14 mouse cellular contexts compared by ENCODE assay signal in the genomic region with DNA sequence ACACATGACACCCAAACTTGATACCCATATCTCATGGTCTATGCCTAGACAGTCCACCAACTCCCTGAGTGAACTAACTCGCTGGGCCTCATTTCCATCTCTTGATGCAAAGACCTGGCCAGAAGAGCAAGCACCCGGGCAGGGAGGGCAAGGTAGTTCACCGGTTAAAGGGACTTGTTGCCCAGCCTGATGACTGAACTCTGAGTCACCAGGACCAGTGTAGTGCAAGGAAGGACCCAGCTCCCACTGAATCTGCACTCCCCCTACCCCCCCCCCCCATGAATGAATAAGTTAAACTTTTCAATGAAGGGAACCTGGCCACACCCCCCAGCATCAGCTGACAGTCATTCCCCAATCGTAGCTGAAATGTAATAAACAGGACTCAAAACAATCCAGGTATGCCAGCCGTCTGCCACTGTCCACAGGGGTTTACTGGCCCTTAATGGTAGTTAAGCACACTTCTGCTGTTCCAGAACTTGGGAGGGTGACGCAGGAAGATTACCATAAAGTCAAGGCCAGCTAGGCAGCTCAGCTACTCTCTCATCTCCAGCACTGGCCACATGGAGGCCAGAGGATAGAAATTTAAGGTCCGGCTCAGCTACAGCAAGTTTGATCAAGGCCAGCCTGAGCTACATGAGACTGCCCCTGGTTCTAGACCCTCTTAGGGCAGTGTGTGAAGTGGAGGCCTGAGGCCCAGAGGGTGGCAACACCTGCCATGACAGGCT. TPM values are rescaled to one million over a fixed set of nuclear protein-coding genes. Genes with fewer than 3 reads are reported as not detected.
DNase-seq lines count a peak whose midpoint lies in the region; ATAC-seq and TF ChIP-seq lines count a peak whose summit lies in the region.
"Had no signal": no experiment of that assay in that cellular context is flagged by ENCODE, and none has a peak within 500 bp of the region (broad histone marks: within the 10 kb centered on the region; RNA-seq: fewer than 3 reads in every experiment).

No protein-coding gene starts in this region.

- H3K4me2 ChIP-seq in hindbrain, postnatal 0 days (ENCODE audit: low read depth, low read length) = peak overlapping the region; percentile 99
- H3K4me2 ChIP-seq in neural tube, embryonic 15.5 days = peak overlapping the region; percentile 98
- H3K4me2 ChIP-seq: liver, embryonic 15.5 days had no signal

- no peak overlapping the region for H3K27ac ChIP-seq in testis, adult 2 months (ENCODE audit: control insufficient read depth, insufficient read depth, low read depth, low read length)
- no peak overlapping the region for H3K27ac ChIP-seq in hindbrain, postnatal 0 days
- no peak overlapping the region for H3K27ac ChIP-seq in neural tube, embryonic 15.5 days (replicated peaks)
- H3K27ac ChIP-seq: liver, embryonic 15.5 days had no signal

- TF ChIP-seq POLR2A in testis, adult 2 months (IDR thresholded peaks at IDR 0.05; ENCODE audit: control insufficient read depth, low read depth, low read length) = no peak

- WGBS in hindbrain, postnatal 0 days = 81% methylated on average over 7 of the region's 7 CpGs
- 73% methylated on average over 7 of the region's 7 CpGs for WGBS in neural tube, embryonic 15.5 days

- no peaks in the 10 kb centered on the region for H3K27me3 ChIP-seq in testis, adult 2 months (ENCODE audit: control insufficient read depth, insufficient read depth, low read length)
- H3K27me3 ChIP-seq in hindbrain, postnatal 0 days (ENCODE audit: insufficient read depth, low read length) = no peaks in the 10 kb centered on the region
- H3K27me3 ChIP-seq in neural tube, embryonic 15.5 days (replicated peaks) = no peaks in the 10 kb centered on the region
- H3K27me3 ChIP-seq: CH12.LX, Patski had no signal

- DNase-seq in adrenal gland, adult (ENCODE audit: inconsistent age in 2 of 2, low spot score in 1 of 2) = peak; percentile 71 to 84
- no peak for DNase-seq in adrenal gland, postnatal 25 days
- DNase-seq in testis, postnatal 14 days (ENCODE audit: low spot score) = no peak
- DNase-seq in hindbrain, postnatal 0 days (ENCODE audit: low spot score) = no peak
- DNase-seq in cerebellum, adult 18-20 months = no peak
- no peak for DNase-seq in gastrocnemius, postnatal 10 days
- DNase-seq: kidney, adult 11 months; layer of hippocampus, postnatal 36 days; right cerebral cortex, postnatal 4 days had no signal

- ATAC-seq in hindbrain, postnatal 0 days = no peak
- no peak for ATAC-seq in neural tube, embryonic 15.5 days (ENCODE audit: low FRiP score)
- ATAC-seq: Patski had no signal

- TF ChIP-seq CTCF in testis, adult 2 months (IDR thresholded peaks at IDR 0.05; ENCODE audit: control insufficient read depth, insufficient read depth, insufficient replicate concordance, low read depth, low read length) = no peak
- TF ChIP-seq CTCF in hindbrain, postnatal 0 days (IDR thresholded peaks at IDR 0.05; ENCODE audit: low read depth) = no peak

- peaks cover 11% of the 10 kb centered on the region for H3K4me1 ChIP-seq in testis, adult 2 months (ENCODE audit: control insufficient read depth, insufficient read depth, low read length)
- peaks cover 20% of the 10 kb centered on the region for H3K4me1 ChIP-seq in hindbrain, postnatal 0 days (ENCODE audit: insufficient read depth, low read length)
- H3K4me1 ChIP-seq in neural tube, embryonic 15.5 days = peaks cover 44% of the 10 kb centered on the region

- H3K4me3 ChIP-seq in testis, adult 2 months (ENCODE audit: control insufficient read depth, low read depth, low read length) = peak overlapping the region; percentile 1; the same call in 1 of the 2 replicates
- H3K4me3 ChIP-seq in hindbrain, postnatal 0 days (ENCODE audit: low read length) = peak overlapping the region; percentile 95; the same call in 1 of the 2 replicates
- H3K4me3 ChIP-seq in neural tube, embryonic 15.5 days (replicated peaks) = peak overlapping the region; percentile 59; the same call in 1 of the 2 replicates
- H3K4me3 ChIP-seq: liver, embryonic 15.5 days had no signal

- H3K9ac ChIP-seq in hindbrain, postnatal 0 days (replicated peaks; ENCODE audit: low read length) = 0 out of 2 replicates have a peak overlapping the region, but pooled peaks have one; percentile 9
- H3K9ac ChIP-seq in neural tube, embryonic 15.5 days (replicated peaks) = peak overlapping the region; percentile 26; the same call in 1 of the 2 replicates
- H3K9ac ChIP-seq: liver, embryonic 15.5 days had no signal

- no peaks in the 10 kb centered on the region for H3K9me3 ChIP-seq in hindbrain, postnatal 0 days (ENCODE audit: low read length)
- no peaks in the 10 kb centered on the region for H3K9me3 ChIP-seq in neural tube, embryonic 15.5 days (replicated peaks)
- H3K9me3 ChIP-seq: liver, embryonic 15.5 days had no signal

- no peaks in the 10 kb centered on the region for H3K36me3 ChIP-seq in testis, adult 2 months (ENCODE audit: control insufficient read depth, insufficient read depth, low read length)
- H3K36me3 ChIP-seq in hindbrain, postnatal 0 days (ENCODE audit: insufficient read depth, low read length) = peaks cover 35% of the 10 kb centered on the region
- H3K36me3 ChIP-seq in neural tube, embryonic 15.5 days = peaks cover 46% of the 10 kb centered on the region

RNA-seq across cellular contexts. Expression of gene Mex3d, which starts 4.7 kb away (rescaled TPM):
- 18.3 and 21.7 TPM in 2 replicates for total RNA-seq in adrenal gland, postnatal 25 days (2021)
- 596 and 686 TPM in 2 replicates for polyA plus RNA-seq in testis, adult 2 months (2012; rRNA removed)
- 129 and 145 TPM in 2 replicates for total RNA-seq in hindbrain, postnatal 0 days (2014; rRNA removed)
- polyA plus RNA-seq in hindbrain, postnatal 0 days (2015; fragmentation: Nextera tagmentation; extraction: Ambion mirVana) = 11.6 and 14.2 TPM in 2 replicates
- polyA plus RNA-seq in neural tube, embryonic 15.5 days (2015; fragmentation: Nextera tagmentation; extraction: Ambion mirVana) = 9.1 and 14.0 TPM in 2 replicates
- 10 to 100 TPM in 1 of 2 experiments, 1 to 10 TPM in 1; 8.9 to 12.2 TPM for total RNA-seq in gastrocnemius, postnatal 10 days (2021)

RNA-seq across cellular contexts. Expression of gene Mbd3, which starts 16.5 kb away (rescaled TPM):
- 127 and 139 TPM in 2 replicates for total RNA-seq in adrenal gland, postnatal 25 days (2021)
- 135 and 153 TPM in 2 replicates for polyA plus RNA-seq in testis, adult 2 months (2012; rRNA removed)
- 48.2 and 50.4 TPM in 2 replicates for total RNA-seq in hindbrain, postnatal 0 days (2014; rRNA removed)
- polyA plus RNA-seq in hindbrain, postnatal 0 days (2015; fragmentation: Nextera tagmentation; extraction: Ambion mirVana) = 166 and 175 TPM in 2 replicates
- polyA plus RNA-seq in neural tube, embryonic 15.5 days (2015; fragmentation: Nextera tagmentation; extraction: Ambion mirVana) = 195 and 209 TPM in 2 replicates
- 100 to 1,000 TPM; 107 to 120 TPM for total RNA-seq in gastrocnemius, postnatal 10 days (2021)

RNA-seq across cellular contexts. Expression of gene Uqcr11, which starts 23.8 kb away (rescaled TPM):
- total RNA-seq in adrenal gland, postnatal 25 days (2021) = 728 and 779 TPM in 2 replicates
- 446 and 549 TPM in 2 replicates for polyA plus RNA-seq in testis, adult 2 months (2012; rRNA removed)
- 369 and 391 TPM in 2 replicates for total RNA-seq in hindbrain, postnatal 0 days (2014; rRNA removed)
- 897 and 981 TPM in 2 replicates for polyA plus RNA-seq in hindbrain, postnatal 0 days (2015; fragmentation: Nextera tagmentation; extraction: Ambion mirVana)
- 731 and 790 TPM in 2 replicates for polyA plus RNA-seq in neural tube, embryonic 15.5 days (2015; fragmentation: Nextera tagmentation; extraction: Ambion mirVana)
- total RNA-seq in gastrocnemius, postnatal 10 days (2021) = 100 to 1,000 TPM; 725 to 806 TPM

RNA-seq across cellular contexts. Expression of gene Plk5, which starts 26.5 kb away (rescaled TPM):
- 0.15 TPM in 1 of 2 replicates, not detected in the other for total RNA-seq in adrenal gland, postnatal 25 days (2021)
- polyA plus RNA-seq in testis, adult 2 months (2012; rRNA removed) = 1.3 and 1.7 TPM in 2 replicates
- 15.7 and 18.3 TPM in 2 replicates for total RNA-seq in hindbrain, postnatal 0 days (2014; rRNA removed)
- 8.9 and 9.3 TPM in 2 replicates for polyA plus RNA-seq in hindbrain, postnatal 0 days (2015; fragmentation: Nextera tagmentation; extraction: Ambion mirVana)
- polyA plus RNA-seq in neural tube, embryonic 15.5 days (2015; fragmentation: Nextera tagmentation; extraction: Ambion mirVana) = 3.9 and 6.1 TPM in 2 replicates
- not detected for total RNA-seq in gastrocnemius, postnatal 10 days (2021)
- total RNA-seq: CH12.LX had no signal

RNA-seq across cellular contexts. Expression of gene Adamtsl5, which starts 34.6 kb away (rescaled TPM):
- 8.9 and 10.4 TPM in 2 replicates for total RNA-seq in adrenal gland, postnatal 25 days (2021)
- 3.3 and 4.1 TPM in 2 replicates for polyA plus RNA-seq in testis, adult 2 months (2012; rRNA removed)
- 0.18 and 1.0 TPM in 2 replicates for total RNA-seq in hindbrain, postnatal 0 days (2014; rRNA removed)
- 0.91 and 1.2 TPM in 2 replicates for polyA plus RNA-seq in hindbrain, postnatal 0 days (2015; fragmentation: Nextera tagmentation; extraction: Ambion mirVana)
- polyA plus RNA-seq in neural tube, embryonic 15.5 days (2015; fragmentation: Nextera tagmentation; extraction: Ambion mirVana) = 1.6 and 3.6 TPM in 2 replicates
- total RNA-seq in gastrocnemius, postnatal 10 days (2021) = 10 to 100 TPM; 15.2 to 20.4 TPM

Comparison
In these comparisons a context has a peak if more than half of its experiments do, and no peak if none do; other contexts are left out.
1. DNase-seq: peak in adrenal gland, adult (2 of 2); none in adrenal gland, postnatal 25 days (single experiment), testis, postnatal 14 days (single experiment), hindbrain, postnatal 0 days (single experiment), cerebellum, adult 18-20 months (0 of 2) and gastrocnemius, postnatal 10 days (single experiment).
2. H3K4me3 ChIP-seq: peak in every context shown above with its lines; median percentile 95 in hindbrain, postnatal 0 days; 59 in neural tube, embryonic 15.5 days; 1 in testis, adult 2 months.